Mouse (Mus musculus) embryo, embryonic 10 days (tissue): ENCODE measurements at regions not wholly inside any gene's neighbourhood (a gene's known extent, or its start where the extent isn't known, plus 50 kb on each side); places are given as distances from the start of the nearest gene placed in this dataset.
"Not testable (repeated sequence)": the region's sequence is repeated elsewhere in the genome, so short reads cannot be mapped to it uniquely, and the experiment has no call there.

Experiments used
- DNase-seq: peaks from one replicate; pipeline ENCODE4 v3.0.0-alpha.2; 2015; ENCODE audit warnings: low spot score

DNA sequence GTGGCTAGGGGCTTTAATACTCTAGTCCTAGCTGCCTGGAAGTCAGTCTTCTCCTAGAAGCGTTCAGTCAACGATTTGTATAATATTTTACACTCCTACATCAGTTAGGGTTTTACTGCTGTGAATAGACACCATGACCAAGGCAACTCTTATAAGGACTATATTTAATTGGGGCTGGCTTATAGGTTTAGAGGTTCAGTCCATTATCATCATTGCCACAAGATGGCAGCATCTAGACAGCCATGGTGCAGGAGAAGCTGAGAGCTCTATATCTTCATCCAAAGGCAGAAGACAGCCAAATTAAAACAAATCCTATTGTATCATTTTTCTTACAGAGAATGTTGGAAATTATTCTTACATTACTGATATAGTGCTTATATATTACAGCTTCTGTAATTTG is 167.0 kb upstream of the Ndn start:
- DNase-seq: peak; percentile 8

DNA sequence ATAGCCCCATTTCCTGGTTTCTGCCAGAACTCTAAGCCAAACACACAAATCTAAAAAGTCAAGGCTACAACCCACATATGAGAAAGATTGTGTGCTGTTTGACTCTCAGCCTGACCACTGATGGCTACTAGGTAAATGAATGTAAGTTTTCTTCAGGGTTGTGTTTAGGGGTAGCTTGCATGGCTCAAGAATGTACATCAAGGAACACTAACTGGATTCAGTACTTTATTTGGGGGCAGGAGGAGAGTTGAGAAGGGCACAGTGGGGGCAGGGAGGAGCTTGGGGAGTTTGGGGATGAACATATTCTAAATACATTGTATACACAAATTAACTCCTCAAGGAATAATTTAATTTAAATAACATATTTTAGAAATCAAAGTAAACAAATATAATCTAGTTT is 137.8 kb upstream of the Ndn start:
- no peak for DNase-seq

GRCm38 (mm10) chr7:62209117-62209700 is 137.2 kb upstream of the Ndn start:
- peak; percentile 81 for DNase-seq

- DNase-seq: peak; percentile 51
Measured at GRCm38 (mm10) chr7:62225184-62225583, 121.2 kb upstream of the Ndn start.

- peak; percentile 36 for DNase-seq
Measured at GRCm38 (mm10) chr7:62227727-62228126, 118.6 kb upstream of the Ndn start.

GRCm38 (mm10) chr7:62230713-62231112 is 115.7 kb upstream of the Ndn start:
- DNase-seq: no peak

DNA sequence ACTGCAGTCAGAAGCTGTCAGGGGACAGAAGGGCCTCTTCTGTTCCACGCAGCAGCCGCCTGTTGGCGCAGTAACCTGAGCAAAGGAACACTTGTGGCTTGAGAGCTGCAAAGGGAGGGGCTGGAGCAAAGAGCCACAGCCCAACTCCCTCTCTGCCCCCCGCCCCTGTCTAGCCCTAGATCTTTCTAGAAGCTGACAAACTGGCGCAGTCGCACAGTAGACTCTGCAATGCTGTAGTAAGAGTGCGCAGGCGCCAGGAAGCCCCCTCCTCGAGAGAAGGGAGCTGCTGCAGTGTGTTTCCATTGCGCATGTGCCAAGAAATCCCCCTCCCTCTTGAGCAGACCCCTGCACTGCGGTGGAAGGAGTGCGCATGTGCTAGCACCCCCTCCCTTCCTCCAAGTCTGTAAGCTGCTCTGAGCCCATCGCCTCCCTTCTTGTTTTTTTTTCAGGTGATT is 115.2 kb upstream of the Ndn start:
- DNase-seq: peak; percentile 86

DNA sequence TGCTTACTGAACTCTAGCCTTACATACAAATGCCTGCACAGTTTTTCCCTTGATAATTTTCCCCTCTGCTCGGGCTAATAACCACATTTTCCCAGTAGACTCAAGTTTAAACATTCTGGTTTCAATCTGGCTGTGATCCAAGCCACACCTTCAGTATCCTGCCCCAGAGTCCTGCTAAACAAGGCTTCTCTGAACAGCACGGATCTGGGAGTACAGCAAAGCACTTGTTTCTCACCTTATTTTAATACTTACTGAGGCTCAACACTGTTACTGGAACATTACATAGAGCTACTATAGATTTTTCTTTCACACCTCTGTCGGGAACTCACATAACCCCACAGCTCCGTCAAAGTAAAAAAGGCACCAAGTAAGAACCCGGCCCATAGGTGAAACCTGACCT is 114.3 kb upstream of the Ndn start:
- DNase-seq: no peak

DNA sequence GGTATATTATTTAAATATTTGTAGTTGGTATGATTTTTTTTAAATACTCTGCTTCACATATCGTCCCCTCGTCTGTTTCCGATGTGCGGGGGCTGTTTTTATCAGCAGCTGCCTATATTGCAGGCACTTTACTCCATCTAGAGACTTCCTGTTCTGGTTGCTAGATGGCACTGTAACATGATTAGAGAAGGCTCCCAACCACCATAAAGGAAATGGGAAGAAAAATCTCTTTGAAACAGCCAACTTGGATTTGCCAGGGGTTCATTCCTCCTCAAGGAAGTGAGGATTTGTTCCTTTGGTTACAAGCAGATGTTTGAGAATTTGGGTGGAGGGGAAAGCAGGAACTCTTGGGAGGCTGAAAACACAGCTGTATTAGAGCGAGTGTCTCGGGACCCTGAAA is 112.3 kb upstream of the Ndn start:
- DNase-seq: peak; percentile 4

DNA sequence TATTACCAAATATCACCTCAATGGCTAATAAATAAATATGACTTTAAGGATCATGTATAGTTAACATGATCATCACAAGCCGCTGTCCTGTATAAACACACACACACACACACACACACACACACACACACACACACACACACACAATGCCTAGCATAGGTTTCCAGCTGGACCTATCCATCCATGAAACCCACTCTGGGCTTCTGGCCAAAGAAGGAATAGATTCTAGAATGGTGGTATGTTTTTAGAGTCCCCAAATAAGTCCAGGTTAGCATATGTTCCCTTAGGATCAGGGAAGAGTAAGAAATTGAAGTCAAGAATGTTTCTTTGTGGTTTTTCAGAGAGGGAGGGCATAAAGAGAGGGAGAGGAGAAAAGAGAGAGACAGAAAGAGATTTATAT is 110.6 kb upstream of the Ndn start:
- DNase-seq: no peak

GRCm38 (mm10) chr7:62261688-62262114 is 84.7 kb upstream of the Ndn start:
- DNase-seq: peak; percentile 53

GRCm38 (mm10) chr7:62262174-62262573 is 84.2 kb upstream of the Ndn start:
- DNase-seq: not testable (repeated sequence)

DNA sequence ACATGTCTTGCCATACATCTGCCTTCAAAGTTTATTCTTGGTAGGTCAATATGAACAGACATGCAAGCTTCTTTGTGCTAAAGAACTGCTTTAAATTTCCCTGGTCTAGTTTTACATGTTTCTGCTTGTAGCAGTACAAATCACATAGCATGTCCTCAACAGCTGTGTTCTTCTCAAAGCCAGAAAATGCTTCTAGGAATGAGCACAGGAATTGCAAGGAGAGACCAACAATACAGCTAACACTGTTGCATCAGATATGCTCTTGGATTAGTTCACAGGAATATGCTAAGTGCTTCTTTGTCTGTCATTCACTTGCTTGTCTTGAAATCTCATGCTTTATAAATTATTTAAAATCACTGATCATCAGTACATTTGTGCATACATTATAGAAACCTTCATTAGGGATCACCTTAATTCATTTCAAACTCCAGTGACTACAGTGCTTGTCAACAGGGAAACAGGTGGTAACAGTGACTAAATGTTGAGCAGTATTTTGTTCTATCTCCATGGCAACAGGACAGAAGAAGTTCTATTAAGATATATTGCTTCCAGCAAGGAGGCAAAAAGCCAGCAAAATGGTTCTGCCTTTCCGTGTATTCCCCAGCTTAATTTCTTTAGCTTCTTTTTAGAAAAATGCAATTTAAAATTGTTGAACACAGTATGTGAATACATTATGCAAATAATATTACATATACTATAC is 77.1 kb upstream of the Ndn start:
- DNase-seq: no peak

DNA sequence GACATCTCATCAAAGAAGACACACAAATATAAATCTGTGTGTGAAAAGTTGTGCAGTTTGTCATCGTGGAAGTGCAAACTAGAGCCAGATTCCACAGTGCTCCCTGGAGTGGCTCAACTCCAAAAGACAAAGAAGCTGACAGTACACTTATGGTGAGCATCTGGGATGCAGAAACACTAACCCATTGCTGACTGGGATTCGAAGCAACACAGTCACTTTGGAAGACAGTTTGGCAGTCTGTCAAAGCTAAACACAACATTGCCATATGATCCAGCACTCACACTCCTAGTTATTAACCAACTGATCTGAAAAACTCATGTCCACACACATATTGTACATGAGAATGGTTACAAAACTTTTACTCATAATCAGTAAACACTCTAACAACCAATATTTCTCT is 70.2 kb upstream of the Ndn start:
- no peak for DNase-seq

GRCm38 (mm10) chr7:62278492-62278891 is 67.9 kb upstream of the Ndn start:
- DNase-seq: peak; percentile 32

GRCm38 (mm10) chr7:62279022-62279421 is 67.3 kb upstream of the Ndn start:
- DNase-seq: peak; percentile 59
